Mouse (Mus musculus) liver, embryonic 14.5 days (tissue): Measurements from ENCODE around the gene Dusp19. TPM values are rescaled to one million over a fixed set of nuclear protein-coding genes. Genes with fewer than 3 reads are reported as not detected.

ENCODE experiments used
- ATAC-seq: fragments of 200-750 bp; cut with Nextera tagmentation; 2 replicates; pipeline ENCODE4 v1.8.0; 2017; ENCODE audit warnings: moderate number of reproducible peaks, mild to moderate bottlenecking, moderate library complexity; ENCODE audit not compliant: insufficient read depth
- DNase-seq, 3 experiments: peaks; one replicate each; pipeline ENCODE4 v3.0.0-alpha.2; 2012 to 2013; ENCODE audit warnings: low read depth in 3 of 3, low spot score in 3 of 3
- H3K27ac ChIP-seq: fragments of 300-500 bp; sonication (generic); 2 replicates; pipeline ENCODE4 v1.5.1; 2014; ENCODE audit warnings: moderate library complexity, mild to moderate bottlenecking, control low read depth, inconsistent platforms
- H3K27me3 ChIP-seq: fragments of 300-500 bp; sonication (generic); 2 replicates; pipeline ENCODE4 v1.6.1; 2014; ENCODE audit warnings: mild to moderate bottlenecking, low read length, moderate library complexity; ENCODE audit not compliant: control insufficient read depth, insufficient read depth
- H3K36me3 ChIP-seq: fragments of 300-500 bp; sonication (generic); replicated peaks from 2 replicates; pipeline ENCODE4 v1.6.1; 2014; ENCODE audit warnings: low read depth; ENCODE audit not compliant: control insufficient read depth, insufficient read depth
- H3K4me1 ChIP-seq, 2 experiments: fragments of 200-500 bp in 1 of 2; fragments of 300-500 bp in 1 of 2; sonication (generic) in 1 of 2; replicated peaks; 2 replicates each; pipeline ENCODE4 v1.6.1; 2012 to 2014; ENCODE audit warnings: antibody characterized with exemption in 1 of 2, inconsistent platforms in 1 of 2, low read length in 1 of 2; ENCODE audit not compliant: control insufficient read depth in 2 of 2, insufficient read depth in 2 of 2
- H3K4me2 ChIP-seq: fragments of 300-500 bp; sonication (generic); 2 replicates; pipeline ENCODE4 v1.6.1; 2014; ENCODE audit warnings: low read depth, mild to moderate bottlenecking, control low read depth, moderate library complexity
- H3K4me3 ChIP-seq, 2 experiments: fragments of 200-500 bp in 1 of 2; fragments of 300-500 bp in 1 of 2; sonication (generic) in 1 of 2; 2 replicates each; pipeline ENCODE4 v1.5.1; 2012 to 2014; ENCODE audit warnings: low read depth in 2 of 2, low read length in 2 of 2, mild to moderate bottlenecking in 2 of 2, control low read depth in 1 of 2, inconsistent platforms in 1 of 2, moderate library complexity in 1 of 2; ENCODE audit not compliant: insufficient read depth in 1 of 2
- H3K9ac ChIP-seq: fragments of 300-500 bp; sonication (generic); replicated peaks from 2 replicates; pipeline ENCODE4 v1.6.1; 2014; ENCODE audit warnings: mild to moderate bottlenecking, control low read depth, moderate library complexity
- H3K9me3 ChIP-seq: fragments of 300-500 bp; sonication (generic); 2 replicates; pipeline ENCODE4 v1.6.1; 2016; ENCODE audit warnings: low read length, mixed read lengths; ENCODE audit not compliant: control insufficient read depth
- CTCF ChIP-seq: IDR thresholded peaks from 2 replicates; pipeline ENCODE4 v1.5.1; 2016; ENCODE audit warnings: antibody characterized with exemption, low read depth, control low read depth
- EP300 ChIP-seq: IDR thresholded peaks from 2 replicates; pipeline ENCODE4 v1.6.1; 2016; ENCODE audit warnings: antibody characterized with exemption, low read depth
- WGBS: fragments of 180-500 bp; shearing (Covaris S2); extraction: QIAGEN DNeasy Blood & Tissue Kit; methylation state at CpG from one replicate; pipeline ENCODE4 v1.1.7; 2014; ENCODE audit not compliant: insufficient replicate concordance; 5-methylcytosine and 5-hydroxymethylcytosine counted together
- polyA plus RNA-seq, 2 experiments: library from polyadenylated mRNA; depleted of rRNA in 1 of 2; stranded (reverse) in 1 of 2; unstranded in 1 of 2; fragments of >200 nt; fragmentation: Nextera tagmentation in 1 of 2; extraction: Ambion mirVana in 1 of 2; gene quantifications; 2 replicates each; pipeline versions ENCODE4 v1.2.1 to v1.2.3; 2012 to 2014

The Dusp19 gene
- polyA plus RNA-seq, 2 experiments: 3.5 to 6.1 TPM

- no peaks in the 10 kb centered on the region for H3K9me3 ChIP-seq
- H3K9ac ChIP-seq: no peak overlapping the region
- H3K27me3 ChIP-seq: no peaks in the 10 kb centered on the region; the same call in 1 of the 2 replicates
- H3K4me2 ChIP-seq: no peak overlapping the region
- ATAC-seq: no peak
- H3K27ac ChIP-seq: no peak overlapping the region
- no peaks in the 10 kb centered on the region for H3K4me1 ChIP-seq
- DNase-seq: no peak
- no peak overlapping the region for H3K4me3 ChIP-seq
- no peaks in the 10 kb centered on the region for H3K36me3 ChIP-seq
- no peak for TF ChIP-seq CTCF
- 47% methylated on average over 4 of the region's 4 CpGs for WGBS
Measured at GRCm38 (mm10) chr2:80594215-80594918, 22.5 kb upstream of the Dusp19 start.

- no peaks in the 10 kb centered on the region for H3K9me3 ChIP-seq
- no peak overlapping the region for H3K4me3 ChIP-seq
- H3K9ac ChIP-seq: no peak overlapping the region
- no peak for DNase-seq
- 54% methylated on average over 5 of the region's 5 CpGs for WGBS
- no peak overlapping the region for H3K27ac ChIP-seq
- H3K36me3 ChIP-seq: no peaks in the 10 kb centered on the region
- H3K4me2 ChIP-seq: no peak overlapping the region
- TF ChIP-seq CTCF (no peak), EP300 (no peak; the same call in 1 of the 2 replicates)
- H3K27me3 ChIP-seq: no peaks in the 10 kb centered on the region; the same call in 1 of the 2 replicates
- H3K4me1 ChIP-seq: no peaks in the 10 kb centered on the region
- no peak for ATAC-seq
Measured at GRCm38 (mm10) chr2:80596960-80597359, 19.9 kb upstream of the Dusp19 start.

- no peak for ATAC-seq
- H3K4me3 ChIP-seq: no peak overlapping the region
- H3K4me1 ChIP-seq: no peaks in the 10 kb centered on the region
- no peaks in the 10 kb centered on the region for H3K36me3 ChIP-seq
- TF ChIP-seq CTCF (no peak), EP300 (no peak)
- no peak overlapping the region for H3K9ac ChIP-seq
- no peaks in the 10 kb centered on the region for H3K27me3 ChIP-seq
- no peak overlapping the region for H3K4me2 ChIP-seq
- H3K9me3 ChIP-seq: no peaks in the 10 kb centered on the region
- no peak overlapping the region for H3K27ac ChIP-seq
- 65% methylated on average over 3 of the region's 3 CpGs for WGBS
- no peak for DNase-seq
Measured at GRCm38 (mm10) chr2:80599850-80600249, 17.0 kb upstream of the Dusp19 start.

- no peak for TF ChIP-seq EP300
- TF ChIP-seq CTCF: no peak
- H3K4me1 ChIP-seq: no peaks in the 10 kb centered on the region
- H3K4me2 ChIP-seq: no peak overlapping the region
- no peaks in the 10 kb centered on the region for H3K36me3 ChIP-seq
- no peak for DNase-seq
- H3K4me3 ChIP-seq: no peak overlapping the region
- no peaks in the 10 kb centered on the region for H3K9me3 ChIP-seq
- no peaks in the 10 kb centered on the region for H3K27me3 ChIP-seq
- H3K27ac ChIP-seq: no peak overlapping the region
- no peak overlapping the region for H3K9ac ChIP-seq
- ATAC-seq: no peak
Measured at GRCm38 (mm10) chr2:80600611-80601010, 16.2 kb upstream of the Dusp19 start.

GRCm38 (mm10) chr2:80602756-80603155, 14.1 kb upstream of the Dusp19 start:
- no peaks in the 10 kb centered on the region for H3K36me3 ChIP-seq
- 71% methylated on average over 12 of the region's 13 CpGs for WGBS
- no peak overlapping the region for H3K4me2 ChIP-seq
- no peaks in the 10 kb centered on the region for H3K4me1 ChIP-seq
- H3K9me3 ChIP-seq: no peaks in the 10 kb centered on the region
- H3K27ac ChIP-seq: no peak overlapping the region
- no peak for ATAC-seq
- DNase-seq: no peak
- no peak overlapping the region for H3K4me3 ChIP-seq
- H3K27me3 ChIP-seq: no peaks in the 10 kb centered on the region
- TF ChIP-seq EP300 (no peak), CTCF (no peak)
- H3K9ac ChIP-seq: no peak overlapping the region
